Mouse (Mus musculus) gastrocnemius, postnatal 10 days (tissue): ENCODE measurements at regions not wholly inside any gene's neighbourhood (a gene's known extent, or its start where the extent isn't known, plus 50 kb on each side); places are given as distances from the start of the nearest gene placed in this dataset.
A peak's percentile ranks its signal among the peaks of the same experiment; 100 is the strongest.

Experiments
- DNase-seq: peaks from one replicate; pipeline ENCODE4 v3.0.0; 2021; ENCODE audit warnings: mixed read lengths

DNA sequence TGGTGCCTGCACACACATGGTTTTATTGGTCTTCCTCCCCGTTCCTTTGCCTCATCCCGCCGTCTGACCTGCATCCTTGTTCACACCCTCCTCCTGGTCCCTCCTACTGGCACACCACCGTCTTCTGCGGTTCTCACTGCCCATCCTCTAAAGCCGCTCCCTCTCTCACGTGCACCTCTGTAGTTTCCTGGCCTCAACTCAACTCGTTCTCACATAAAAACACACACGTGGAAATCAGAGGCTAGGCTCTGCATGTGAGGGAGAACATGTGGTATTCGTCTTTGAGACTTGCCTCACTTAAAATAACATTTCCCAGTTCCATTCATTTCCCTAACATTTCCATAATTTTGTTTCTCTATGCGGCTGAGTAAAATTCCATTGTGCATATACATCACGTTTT lies 69.5 kb downstream of the Aldh8a1 start:
- no peak for DNase-seq

DNA sequence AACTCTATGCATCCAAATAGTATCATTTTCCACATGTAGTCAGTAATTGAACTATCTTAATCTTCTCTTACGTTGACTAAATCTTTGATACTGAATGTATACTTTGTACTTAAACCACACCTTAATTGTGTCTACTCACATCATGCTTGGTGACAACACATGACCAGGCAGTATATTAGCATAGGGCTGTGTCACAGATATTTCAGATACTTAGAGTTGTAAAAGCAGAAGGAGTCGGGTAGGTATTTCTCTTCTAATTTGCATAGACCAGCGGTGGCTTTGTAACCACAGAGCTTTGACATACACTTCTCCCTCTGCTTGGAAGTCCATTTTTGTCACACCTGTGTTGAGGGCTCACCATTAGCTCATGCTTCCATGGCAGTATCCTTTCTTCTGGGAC lies 71.0 kb downstream of the Aldh8a1 start:
- DNase-seq, result no peak

DNA sequence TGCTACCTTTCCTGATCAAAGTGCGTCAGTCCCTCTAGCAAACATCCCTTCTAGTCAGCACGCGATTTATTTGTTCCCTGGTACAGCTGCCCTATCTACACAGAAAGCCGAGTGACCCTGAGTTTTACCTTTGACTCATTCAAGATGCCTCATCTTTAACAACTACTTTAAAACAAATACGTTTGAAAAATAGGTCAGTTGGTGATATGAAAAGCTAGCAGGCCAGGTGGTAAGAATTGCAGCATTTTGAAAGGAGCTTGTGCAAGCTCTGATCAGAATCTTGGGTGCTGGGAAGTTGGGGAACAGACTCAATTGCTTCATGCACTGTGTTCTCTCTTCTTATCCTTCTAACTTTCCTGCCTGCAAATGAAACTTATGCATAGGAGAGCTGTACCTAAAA lies 71.9 kb downstream of the Aldh8a1 start:
- no peak for DNase-seq

DNA sequence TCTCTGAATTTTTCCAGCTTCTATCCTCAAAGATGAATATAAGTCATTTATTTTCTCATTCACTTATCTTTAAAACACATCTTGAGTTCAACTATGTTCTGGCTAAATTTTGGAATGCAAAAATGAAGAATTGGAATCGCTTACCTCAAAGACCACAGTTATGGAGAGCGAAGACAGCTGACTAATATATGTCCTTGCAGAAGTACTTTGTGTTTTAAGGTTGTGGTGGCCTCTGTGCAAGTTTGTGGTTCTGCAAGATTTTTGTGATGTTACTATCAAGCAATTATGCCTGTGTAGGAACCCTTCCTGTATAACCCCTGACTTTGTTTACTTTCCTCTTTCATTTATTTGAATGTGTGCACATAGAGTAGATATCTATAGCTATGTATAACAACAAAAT lies 75.5 kb downstream of the Aldh8a1 start:
- no peak for DNase-seq

DNA sequence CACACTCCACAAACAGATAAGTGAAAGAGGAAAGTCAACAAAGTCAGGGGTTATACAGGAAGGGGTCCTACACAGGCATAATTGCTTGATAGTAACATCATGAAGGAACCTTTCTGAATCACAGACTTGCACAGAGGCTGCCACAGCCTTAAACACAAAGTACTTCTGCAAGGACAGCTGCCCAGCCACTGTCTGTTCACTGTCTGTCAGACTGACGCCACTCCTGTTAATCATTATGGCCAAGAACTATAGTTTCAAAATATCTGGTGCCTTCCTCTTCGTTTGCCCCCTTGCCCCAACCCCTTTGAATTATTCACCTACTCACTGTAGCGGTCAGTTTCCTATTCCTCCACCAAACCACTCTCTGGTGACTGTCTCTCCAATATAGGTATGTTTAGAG lies 76.4 kb downstream of the Aldh8a1 start:
- DNase-seq, result no peak

DNA sequence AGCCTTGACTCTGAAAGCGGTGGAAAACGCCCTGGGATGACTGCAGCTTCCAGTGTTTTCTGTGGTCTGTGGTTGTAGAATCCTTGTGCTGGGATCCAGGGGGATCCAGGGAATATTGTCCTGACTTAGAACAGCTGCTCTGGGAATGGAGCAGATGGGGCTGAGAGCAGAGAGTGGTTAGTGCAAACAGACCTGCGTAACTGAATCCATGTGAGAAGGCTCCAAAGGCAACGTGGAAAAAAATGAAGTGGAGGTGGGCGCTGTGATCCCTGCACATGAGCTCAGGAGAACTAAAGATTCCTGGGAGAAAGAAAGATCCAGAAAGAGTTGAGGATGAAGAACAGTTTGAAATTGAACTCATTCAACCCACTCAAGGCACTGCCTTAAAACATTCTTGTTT lies 77.1 kb downstream of the Aldh8a1 start:
- no peak for DNase-seq

DNA sequence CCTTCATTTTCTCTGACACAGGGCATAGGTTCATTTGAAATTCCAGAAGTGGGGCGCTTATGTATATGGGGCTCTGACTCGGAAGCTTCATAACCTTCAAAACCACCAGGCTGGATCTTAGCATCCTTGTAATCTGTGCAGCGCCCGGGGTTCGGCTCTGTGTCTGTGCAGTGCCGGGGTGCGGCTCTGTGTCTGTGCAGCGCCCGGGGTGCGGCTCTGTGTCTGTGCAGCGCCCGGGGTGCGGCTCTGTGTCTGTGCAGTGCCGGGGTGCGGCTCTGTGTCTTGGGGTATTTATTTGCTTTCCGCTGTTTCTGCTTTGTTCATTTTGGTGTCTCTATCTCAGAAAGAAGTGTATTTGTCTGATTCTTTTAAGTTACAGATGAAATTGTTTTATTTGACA lies 77.7 kb downstream of the Aldh8a1 start:
- DNase-seq, result no peak

DNA sequence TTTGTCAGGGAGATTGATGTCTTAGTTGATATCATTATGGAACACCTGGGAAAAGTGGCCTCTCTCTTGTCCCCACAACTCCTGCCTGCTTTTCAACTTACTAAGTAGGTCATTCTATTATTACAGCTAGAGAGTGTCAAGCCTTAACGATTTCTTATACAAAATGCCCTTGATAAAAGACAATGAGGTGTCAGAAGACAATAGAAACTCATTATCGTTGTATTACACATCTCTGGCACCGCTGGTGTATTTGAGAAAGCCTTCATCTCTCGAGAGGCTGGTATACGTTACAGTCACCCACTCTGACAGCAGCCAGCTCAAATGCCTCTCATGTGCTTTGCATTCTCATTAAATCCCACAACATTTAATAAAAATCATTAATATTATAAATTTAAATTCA lies 78.8 kb downstream of the Aldh8a1 start:
- DNase-seq, result no peak

DNA sequence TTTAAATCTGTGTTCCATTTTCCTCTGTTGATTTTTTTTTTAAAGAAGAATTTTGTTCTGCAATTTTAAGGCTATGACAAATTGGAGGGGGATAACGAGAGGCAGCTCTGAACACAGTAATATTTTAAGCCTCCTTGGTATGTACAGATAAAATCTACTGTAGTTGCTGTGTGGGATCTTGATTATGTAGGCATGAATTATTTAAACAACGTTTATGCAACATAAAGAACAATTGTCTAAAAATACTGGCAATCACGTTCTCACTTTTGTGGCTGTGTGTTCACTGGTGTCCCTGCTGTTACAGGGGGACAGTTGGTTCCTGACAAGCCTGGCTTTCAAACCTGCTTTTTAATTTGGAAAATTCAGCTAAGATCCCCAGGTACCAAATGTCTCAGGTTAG lies 79.3 kb downstream of the Aldh8a1 start:
- no peak for DNase-seq

DNA sequence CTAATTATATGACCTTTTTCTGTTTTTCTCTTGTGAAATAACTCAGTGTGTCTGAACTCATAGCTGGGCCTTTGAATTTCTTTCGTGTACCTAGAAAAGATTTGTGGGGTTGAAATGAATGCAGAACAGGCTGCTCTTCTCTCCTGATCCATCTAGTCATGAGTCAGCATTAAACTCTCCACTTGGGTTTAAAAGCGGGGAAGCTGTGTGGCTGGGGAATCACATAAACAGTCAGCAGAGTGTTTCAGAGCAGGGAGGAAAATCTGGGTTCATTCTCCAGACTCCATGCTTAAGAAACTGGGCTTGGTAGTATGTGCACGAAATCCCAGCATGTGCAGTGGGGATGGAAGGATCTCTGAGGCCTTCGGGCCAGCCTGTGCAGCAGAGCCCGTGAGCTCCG lies 79.9 kb downstream of the Aldh8a1 start:
- DNase-seq, result no peak

DNA sequence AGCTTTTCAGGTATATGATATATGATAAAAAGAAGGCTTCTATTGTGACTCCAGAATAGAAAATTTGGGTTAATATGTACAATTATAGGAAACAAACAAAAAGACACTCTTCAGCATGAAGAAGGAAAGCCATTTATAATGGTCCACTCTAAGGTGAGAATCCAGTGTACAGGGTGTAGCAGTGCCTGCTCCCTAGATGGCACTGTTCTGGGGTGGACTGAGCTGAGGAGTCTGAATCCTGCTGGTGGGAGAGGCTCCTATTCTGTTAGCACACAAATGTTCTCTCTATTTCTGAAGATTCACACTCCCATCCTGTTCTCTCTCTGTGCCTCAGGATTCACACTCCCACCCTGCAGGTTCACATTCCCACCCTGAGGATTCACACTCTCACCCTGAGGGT lies 81.5 kb downstream of the Aldh8a1 start:
- DNase-seq, result no peak

DNA sequence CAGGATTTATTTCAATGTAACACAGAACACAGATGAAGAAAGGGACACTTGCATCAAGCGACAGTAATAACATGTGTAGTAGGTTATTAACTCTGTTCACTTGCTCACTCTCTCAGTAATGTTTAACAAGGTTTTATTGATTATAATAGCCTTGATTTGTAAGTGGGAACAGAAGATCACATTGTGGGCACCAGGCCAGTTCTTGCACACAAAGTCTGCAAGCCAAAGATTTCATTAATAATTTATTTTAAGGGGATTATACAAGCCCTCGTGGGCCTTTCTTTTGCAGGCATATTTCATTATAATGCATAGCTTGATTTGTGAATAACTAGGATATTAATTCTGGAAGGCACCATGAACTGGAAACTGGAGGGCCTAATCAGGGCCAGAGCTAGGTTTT lies 83.0 kb downstream of the Aldh8a1 start:
- DNase-seq, result no peak

DNA sequence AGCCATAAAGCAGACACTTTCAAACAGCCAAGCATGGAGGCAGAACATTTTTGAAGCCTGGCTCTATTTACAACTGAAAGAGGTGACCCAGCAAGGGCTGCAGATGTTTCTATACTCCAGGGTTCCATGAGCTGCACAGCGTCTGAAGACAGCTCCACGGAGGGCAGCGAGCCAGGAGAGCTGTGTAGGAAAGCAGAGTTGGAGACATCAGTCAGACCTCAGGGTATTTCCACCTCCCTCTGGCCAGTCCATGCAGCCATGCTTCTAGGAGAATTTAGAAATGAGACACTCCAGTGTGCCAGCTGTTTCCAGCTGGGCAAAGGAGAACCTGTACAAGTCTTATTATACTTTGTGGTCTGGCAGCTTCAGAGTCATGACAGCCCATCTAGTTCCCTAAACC lies 85.8 kb downstream of the Aldh8a1 start:
- DNase-seq, result peak; percentile 58

DNA sequence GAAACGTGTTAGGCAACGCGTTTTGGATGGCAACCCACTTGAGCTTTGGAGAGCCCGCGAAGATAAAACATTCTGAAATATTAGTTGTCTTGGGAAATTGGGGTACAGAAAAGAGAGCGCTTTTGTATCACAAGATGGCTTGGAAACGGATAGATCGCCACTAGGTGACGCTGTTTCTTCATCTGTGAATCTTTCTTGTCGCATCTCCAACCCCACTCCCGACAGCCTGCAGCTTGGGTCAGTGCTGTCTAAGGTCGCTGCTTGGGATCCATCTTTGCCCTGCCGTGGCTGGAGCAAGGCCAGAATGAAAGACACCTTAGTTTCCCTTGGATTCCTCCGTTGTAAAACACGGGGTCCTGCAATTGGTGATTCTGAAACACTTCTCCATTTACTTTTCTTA lies 88.3 kb downstream of the Aldh8a1 start:
- DNase-seq, result peak; percentile 89

DNA sequence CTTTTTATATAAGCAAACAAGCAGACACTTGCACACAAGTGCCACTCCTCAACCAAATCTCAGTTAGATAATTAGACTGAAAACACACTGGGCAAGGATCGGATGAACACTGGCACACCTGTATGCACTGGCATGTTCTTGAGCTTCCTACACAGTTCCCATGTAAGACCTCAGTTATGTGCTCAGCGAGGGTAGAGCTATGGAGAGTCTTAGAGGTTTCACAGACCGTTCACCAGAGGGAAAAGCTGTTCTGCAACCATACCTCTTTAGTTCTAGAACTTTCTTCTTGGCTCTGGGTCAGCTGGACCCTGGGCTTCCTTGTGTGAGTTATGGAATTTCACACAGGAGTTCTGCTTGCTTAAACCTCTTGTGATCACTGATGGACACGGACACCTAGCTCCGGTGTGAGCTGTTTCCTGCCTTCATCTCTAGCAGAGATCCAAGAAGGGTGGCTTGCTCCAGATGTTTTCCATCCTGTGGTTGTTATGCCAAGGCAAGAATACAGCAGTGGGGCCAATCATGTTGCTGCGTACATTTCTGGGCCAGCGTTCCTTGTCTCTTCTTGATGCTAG lies 88.8 kb downstream of the Aldh8a1 start:
- no peak for DNase-seq

DNA sequence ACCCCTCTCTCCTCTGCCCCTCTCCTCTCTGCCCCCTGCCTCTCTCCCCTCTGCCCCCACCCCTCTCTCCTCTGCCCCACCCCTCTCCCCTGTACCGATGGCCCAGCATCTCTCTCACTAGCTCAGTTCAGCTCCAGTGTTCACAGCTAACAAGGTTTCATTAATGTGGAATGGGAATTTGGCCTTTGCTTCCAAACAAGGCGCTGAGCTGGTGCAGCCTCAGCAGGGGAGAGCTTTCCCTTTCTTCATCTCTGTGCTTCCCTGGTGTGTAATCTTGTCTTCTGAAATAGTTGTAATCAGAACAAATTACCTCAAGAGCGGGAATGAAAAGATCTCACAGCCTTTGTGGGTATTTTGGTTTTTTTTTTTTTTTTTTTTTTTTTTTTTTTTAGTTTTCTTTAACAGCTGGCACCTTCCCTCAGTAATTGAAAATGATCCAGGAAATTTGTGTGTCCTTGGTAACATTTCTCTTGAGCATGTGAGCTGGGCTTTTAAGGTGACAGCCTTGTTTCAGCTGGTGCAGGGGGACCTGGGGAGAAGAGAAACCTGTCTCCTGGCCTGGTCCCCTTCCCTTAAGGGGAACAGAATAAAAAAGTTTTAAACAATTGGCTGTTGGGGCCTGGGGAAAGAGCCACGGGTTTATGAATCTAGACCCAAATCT lies 90.5 kb downstream of the Aldh8a1 start:
- DNase-seq, result no peak

DNA sequence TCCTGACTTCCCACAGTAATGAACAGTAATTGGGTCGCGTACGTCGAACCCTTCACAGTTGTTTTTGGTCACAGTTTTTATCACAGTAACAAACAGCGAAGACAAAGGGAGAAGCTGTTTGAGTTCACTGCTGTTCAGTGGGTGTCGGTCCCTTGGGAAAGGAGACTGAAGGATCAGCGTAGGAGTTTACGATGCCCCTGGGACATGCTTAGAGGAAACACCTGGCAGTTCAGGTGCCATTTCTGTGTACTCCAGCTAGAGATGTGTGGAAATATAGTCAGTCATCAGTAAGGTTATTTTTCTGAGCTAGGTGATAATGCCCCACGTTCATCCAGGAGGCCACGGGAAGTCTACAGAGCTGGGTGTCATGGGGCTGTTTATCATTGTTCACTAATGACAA lies 91.3 kb downstream of the Aldh8a1 start:
- DNase-seq, result no peak

DNA sequence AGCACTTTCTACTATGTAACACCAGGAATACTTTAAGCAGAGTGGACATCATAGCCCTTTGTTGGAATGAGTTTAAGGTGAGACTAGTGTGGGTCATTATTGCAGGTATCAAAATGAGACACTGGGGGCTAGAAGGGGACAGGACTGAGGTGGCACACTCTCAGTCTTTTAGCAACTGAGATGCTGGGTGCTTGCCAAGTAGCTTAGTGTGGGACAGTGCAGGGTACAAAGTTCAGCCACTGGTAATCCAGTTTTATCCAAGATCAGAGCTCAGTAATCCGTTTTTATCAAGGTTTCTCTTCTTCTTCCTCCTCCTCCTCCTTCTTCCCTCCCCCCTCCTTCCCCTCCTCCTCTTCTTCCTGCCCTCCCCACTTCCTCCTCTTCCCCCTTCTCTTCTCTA lies 92.9 kb downstream of the Aldh8a1 start:
- DNase-seq, result no peak

DNA sequence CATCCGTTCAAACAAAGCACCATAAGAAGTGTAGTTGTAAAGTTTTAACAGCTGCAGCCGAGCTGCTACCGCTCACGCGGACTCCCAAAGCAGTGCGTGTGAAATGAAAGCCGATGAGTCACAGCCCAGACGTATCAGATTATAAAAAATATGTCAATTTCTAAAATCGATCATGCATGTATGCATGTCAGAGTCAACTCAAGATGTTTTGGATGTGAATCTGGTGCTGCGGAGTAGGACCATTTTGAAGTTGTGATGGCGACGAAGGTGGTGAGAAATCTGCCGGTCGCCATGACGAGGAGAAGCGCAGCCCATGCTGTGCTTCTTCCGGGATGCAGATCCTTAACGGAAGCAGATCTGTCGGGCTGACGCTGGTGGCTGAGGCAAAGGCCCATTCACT lies 93.5 kb downstream of the Aldh8a1 start:
- DNase-seq, result no peak

DNA sequence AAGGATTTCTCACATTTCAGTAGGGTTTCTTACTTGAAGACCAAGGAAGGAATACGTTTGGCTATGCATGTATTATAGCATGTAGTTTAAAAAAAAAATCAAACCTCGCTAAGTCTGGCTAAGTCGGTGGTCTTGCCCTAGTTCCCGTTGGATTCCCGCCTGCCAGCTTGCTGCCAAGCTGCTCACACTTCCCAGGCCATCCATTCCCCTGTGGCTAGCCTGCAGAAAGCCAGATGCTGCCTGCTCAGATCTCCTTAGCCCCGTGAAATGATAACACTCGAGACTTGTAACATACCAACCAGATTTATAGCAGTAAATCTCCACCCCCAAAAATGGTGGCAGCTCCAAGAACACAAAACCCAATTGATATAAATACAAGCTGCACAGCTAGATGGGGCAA lies 97.2 kb downstream of the Aldh8a1 start:
- DNase-seq, result no peak

DNA sequence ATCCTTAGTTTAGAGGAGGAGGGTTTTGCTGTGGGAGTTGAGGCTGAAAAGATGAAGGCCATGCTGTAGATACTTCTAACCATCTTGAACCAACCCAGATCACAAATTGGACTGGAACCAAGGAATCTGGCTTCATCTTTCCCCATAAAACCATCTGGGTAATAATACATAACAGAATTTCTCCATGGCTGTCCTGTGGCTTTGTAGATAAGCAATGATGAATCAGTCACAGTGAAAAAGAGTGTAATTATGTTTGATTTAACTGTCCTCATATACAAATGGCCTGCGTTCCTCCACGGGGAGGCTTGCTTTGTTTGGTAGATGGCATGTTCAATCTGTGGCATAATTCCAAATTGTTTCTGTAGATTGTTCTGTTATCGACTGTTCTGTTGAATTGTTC lies 100.9 kb downstream of the Aldh8a1 start:
- no peak for DNase-seq

DNA sequence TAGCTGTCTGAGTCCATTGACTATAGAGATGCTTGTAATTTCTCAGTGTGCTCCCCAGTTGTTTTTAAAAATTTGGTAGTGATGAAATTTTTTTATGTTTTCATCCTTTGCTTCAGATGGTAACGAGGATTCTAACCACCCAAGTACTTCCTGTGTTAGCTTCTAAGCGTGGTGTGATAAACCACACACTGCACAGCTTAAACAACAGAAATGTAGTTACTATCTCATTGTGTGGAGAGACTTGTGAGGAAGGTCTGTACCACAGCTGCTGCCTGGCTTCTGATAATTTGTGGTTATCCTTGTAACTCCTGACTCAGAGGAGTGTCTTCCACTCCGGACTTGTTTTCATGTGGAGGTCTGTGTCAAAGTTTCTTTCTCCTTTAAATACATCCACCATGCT lies 102.3 kb downstream of the Aldh8a1 start:
- DNase-seq, result no peak

DNA sequence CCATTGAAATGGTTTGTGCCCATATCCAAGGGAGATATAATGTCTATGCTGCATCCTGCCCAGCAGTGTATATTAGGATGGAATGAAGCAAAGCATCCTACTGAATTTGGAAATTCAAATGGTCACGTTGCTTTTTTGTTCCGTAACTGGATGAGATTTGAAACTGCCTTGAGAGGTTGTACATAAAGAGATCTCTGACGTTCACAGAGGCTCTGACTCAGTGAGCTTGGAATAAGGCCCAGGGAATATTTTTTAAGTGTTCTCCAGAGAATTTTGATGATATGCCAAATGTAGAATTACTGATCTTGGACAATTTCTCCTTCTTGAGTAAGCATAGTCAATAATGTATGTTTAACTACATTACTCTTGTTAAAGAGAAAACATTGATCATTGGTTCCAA lies 104.2 kb downstream of the Aldh8a1 start:
- DNase-seq, result no peak

DNA sequence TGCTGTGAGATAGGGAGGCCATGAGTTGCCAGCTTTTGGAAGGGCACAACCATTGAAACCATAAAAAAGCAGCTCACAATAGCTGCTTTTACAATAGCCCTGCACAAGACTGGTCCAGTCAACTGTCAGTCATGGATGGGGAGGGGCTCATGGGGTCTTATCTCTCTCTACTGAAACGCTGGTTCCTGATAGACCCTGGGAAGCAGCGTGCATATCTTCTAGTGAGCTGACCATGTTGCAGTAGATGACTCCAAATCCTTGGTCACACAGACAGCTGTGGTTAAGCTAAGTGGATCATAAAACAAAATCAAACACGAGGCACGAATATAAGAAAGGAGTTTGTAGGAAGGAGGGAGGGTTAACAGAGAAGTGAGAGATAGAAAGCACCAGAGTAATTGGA lies 105.0 kb downstream of the Aldh8a1 start:
- no peak for DNase-seq

DNA sequence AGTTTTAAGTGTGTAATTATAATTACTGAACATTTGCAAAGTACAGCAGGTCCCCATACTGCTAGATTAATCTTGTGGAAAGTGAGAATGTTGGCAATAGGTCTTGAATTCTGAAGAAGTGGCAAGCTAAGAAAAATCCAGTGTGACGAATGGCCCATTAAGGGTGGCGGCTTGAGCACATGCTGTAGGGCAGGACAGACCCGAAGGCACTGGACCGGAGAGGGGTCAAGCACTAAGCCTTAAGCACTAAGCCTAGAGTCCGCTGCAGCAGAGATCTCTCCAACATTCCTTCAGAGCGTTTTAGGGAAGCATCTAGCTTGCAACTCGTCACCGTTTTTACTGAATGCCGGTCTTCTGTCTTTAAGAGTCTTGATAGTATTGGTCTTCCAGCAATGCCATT lies 105.6 kb downstream of the Aldh8a1 start:
- no peak for DNase-seq
